Mouse (Mus musculus) erythroblast, adult 5-6 weeks (primary cell): ENCODE data around the gene Gm20906. TPM values are rescaled to one million over a fixed set of nuclear protein-coding genes. Genes with fewer than 3 reads are reported as not detected.
"Not testable (repeated sequence)": the region's sequence is repeated elsewhere in the genome, so short reads cannot be mapped to it uniquely, and the experiment has no call there.

Experiments
- ATAC-seq: replicated peaks from 2 replicates; pipeline ENCODE4 v1.8.0; 2016; ENCODE audit warnings: moderate number of reproducible peaks, mild to moderate bottlenecking, moderate TSS enrichment, inconsistent platforms; ENCODE audit not compliant: poor library complexity, low FRiP score, severe bottlenecking
- total RNA-seq, 2 experiments: library from RNA; stranded (forward) in 1 of 2; stranded (reverse) in 1 of 2; fragments of 150-400 nt in 1 of 2; fragments of 200-764, 138-1000 nt in 1 of 2; gene quantifications; 2 replicates each; pipeline versions ENCODE4 v1.2.3 to v1.2.4; 2015 to 2017; ENCODE audit warnings: low replicate concordance in 2 of 2

Gm20906 gene
- total RNA-seq (2015; ENCODE audit: low replicate concordance) (not detected in 2 replicates), total RNA-seq (2017; ENCODE audit: low replicate concordance) (not detected in 2 replicates)

GRCm38 (mm10) chrY:87550666-87551065 lies at the start of gene Gm20906:
Gene Gm20906, plus strand, starts transcription at chrY:87550966.
- not testable (repeated sequence) for ATAC-seq
